Mouse (Mus musculus) embryonic facial prominence, embryonic 14.5 days (tissue): Measurements from ENCODE around the gene Acox3. TPM values are rescaled to one million over a fixed set of nuclear protein-coding genes. Genes with fewer than 3 reads are reported as not detected.

Experiments used
- ATAC-seq: fragments of 200-750 bp; cut with Nextera tagmentation; 2 replicates; pipeline ENCODE4 v1.8.0; 2017; ENCODE audit warnings: low read depth, moderate number of reproducible peaks, moderate TSS enrichment
- DNase-seq: peaks from one replicate; pipeline ENCODE4 v3.0.0-alpha.2; 2015; ENCODE audit warnings: low spot score
- H3K27ac ChIP-seq: fragments of 300-500 bp; sonication (generic); replicated peaks from 2 replicates; pipeline ENCODE4 v1.5.1; 2014; ENCODE audit warnings: low read depth, mild to moderate bottlenecking, low read length, moderate library complexity
- H3K27me3 ChIP-seq: fragments of 300-500 bp; sonication (generic); replicated peaks from 2 replicates; pipeline ENCODE4 v1.6.1; 2014; ENCODE audit warnings: low read length; ENCODE audit not compliant: control insufficient read depth, insufficient read depth
- H3K36me3 ChIP-seq: fragments of 300-500 bp; sonication (generic); 2 replicates; pipeline ENCODE4 v1.6.1; 2014; ENCODE audit warnings: low read length, mixed read lengths; ENCODE audit not compliant: control insufficient read depth, insufficient read depth
- H3K4me1 ChIP-seq: fragments of 300-500 bp; sonication (generic); 2 replicates; pipeline ENCODE4 v1.6.1; 2014; ENCODE audit warnings: antibody characterized with exemption, low read length; ENCODE audit not compliant: control insufficient read depth, insufficient read depth
- H3K4me2 ChIP-seq: fragments of 300-500 bp; sonication (generic); 2 replicates; pipeline ENCODE4 v1.6.1; 2014; ENCODE audit warnings: low read depth, mild to moderate bottlenecking, low read length, moderate library complexity, mixed read lengths
- H3K4me3 ChIP-seq: fragments of 300-500 bp; sonication (generic); 2 replicates; pipeline ENCODE4 v1.5.1; 2014; ENCODE audit warnings: low read depth, mild to moderate bottlenecking, low read length
- H3K9ac ChIP-seq: fragments of 300-500 bp; sonication (generic); 2 replicates; pipeline ENCODE4 v1.6.1; 2014; ENCODE audit warnings: low read depth, mild to moderate bottlenecking, low read length, moderate library complexity, mixed read lengths
- H3K9me3 ChIP-seq: fragments of 300-500 bp; sonication (generic); 2 replicates; pipeline ENCODE4 v1.6.1; 2016; ENCODE audit warnings: low read length; ENCODE audit not compliant: control insufficient read depth
- WGBS: fragments of 180-500 bp; shearing (Covaris S2); extraction: QIAGEN DNeasy Blood & Tissue Kit; methylation state at CpG from one replicate; pipeline ENCODE4 v1.1.7; 2014; 5-methylcytosine and 5-hydroxymethylcytosine counted together
- polyA plus RNA-seq: library from polyadenylated mRNA; unstranded; fragments of >200 nt; fragmentation: Nextera tagmentation; extraction: Ambion mirVana; gene quantifications from 2 replicates; pipeline ENCODE4 v1.2.1, GENCODE M21; 2014

Acox3 gene
- polyA plus RNA-seq, 1 experiment from 2014 or later, result 11.8 TPM

DNA sequence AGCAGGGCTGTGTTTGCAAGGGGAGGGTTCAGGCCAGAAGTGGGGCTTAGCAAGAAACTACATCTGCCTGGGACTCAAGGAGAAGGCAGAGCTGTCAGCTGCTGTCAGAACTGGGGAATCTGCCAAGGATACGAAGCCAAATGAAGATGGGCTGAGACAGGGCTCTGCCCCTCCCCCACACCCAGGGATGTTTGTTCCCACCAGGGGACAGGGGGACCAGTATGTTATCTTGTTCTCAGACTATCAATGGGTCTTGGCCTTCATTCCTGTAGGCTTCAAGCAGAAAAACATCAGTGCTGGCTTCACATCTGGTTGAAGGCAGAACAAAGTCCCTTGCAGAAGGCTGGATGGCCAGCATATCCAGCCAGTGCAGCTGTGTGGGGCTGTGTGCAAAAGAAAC is 45.8 kb downstream of the Acox3 start:
- Histone ChIP-seq H3K27me3 (no peaks in the 10 kb centered on the region), H3K9me3 (no peaks in the 10 kb centered on the region), H3K4me2 (no peak overlapping the region), H3K27ac (no peak overlapping the region), H3K4me1 (peaks cover 16% of the 10 kb centered on the region; the same call in 1 of the 2 replicates), H3K36me3 (no peaks in the 10 kb centered on the region), H3K9ac (no peak overlapping the region), H3K4me3 (no peak overlapping the region)
- no peak for ATAC-seq
- 36% methylated on average over 1 of the region's 1 CpGs for WGBS
- peak; percentile 73 for DNase-seq

- H3K36me3 ChIP-seq, result no peaks in the 10 kb centered on the region
- DNase-seq (no peak), ATAC-seq (no peak)
- no peak overlapping the region for H3K4me3 ChIP-seq
- H3K4me2 ChIP-seq, result no peak overlapping the region
- H3K9ac ChIP-seq, result no peak overlapping the region
- no peaks in the 10 kb centered on the region for H3K27me3 ChIP-seq
- peaks cover 10% of the 10 kb centered on the region; the same call in 1 of the 2 replicates for H3K4me1 ChIP-seq
- no peaks in the 10 kb centered on the region for H3K9me3 ChIP-seq
- H3K27ac ChIP-seq, result no peak overlapping the region
Measured at GRCm38 (mm10) chr5:35629333-35629732, 46.5 kb downstream of the Acox3 start.

GRCm38 (mm10) chr5:35630706-35631105 is 47.9 kb downstream of the Acox3 start:
- Histone ChIP-seq H3K4me2 (no peak overlapping the region), H3K4me1 (0 out of 2 replicates have a peak, but pooled peaks cover 3% of the 10 kb centered on the region), H3K27me3 (no peaks in the 10 kb centered on the region), H3K9ac (no peak overlapping the region), H3K27ac (no peak overlapping the region), H3K9me3 (no peaks in the 10 kb centered on the region), H3K36me3 (no peaks in the 10 kb centered on the region), H3K4me3 (no peak overlapping the region)
- WGBS, result 85% methylated on average over 1 of the region's 1 CpGs
- DNase-seq (no peak), ATAC-seq (no peak)

DNA sequence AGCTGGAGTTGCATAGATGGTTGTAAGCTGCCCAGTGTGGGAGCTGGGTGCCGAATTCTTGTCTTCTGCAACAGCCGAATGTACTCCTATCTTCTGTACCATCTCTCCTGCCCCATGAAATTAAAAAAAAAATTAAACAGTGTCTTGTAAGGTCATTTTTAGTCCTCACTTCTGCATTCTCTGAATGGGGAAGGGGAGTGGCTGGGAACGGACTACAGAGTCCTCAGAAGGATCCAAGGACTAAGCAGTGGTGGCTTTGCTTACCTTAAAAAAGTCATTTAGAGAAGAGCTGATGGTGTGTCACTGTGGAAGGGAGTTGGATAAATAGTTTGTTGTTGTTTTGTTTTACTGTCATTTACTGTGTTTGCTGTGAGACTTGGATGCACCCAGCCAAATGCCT is 48.4 kb downstream of the Acox3 start:
- Histone ChIP-seq H3K9me3 (no peaks in the 10 kb centered on the region), H3K4me3 (no peak overlapping the region), H3K9ac (no peak overlapping the region), H3K4me2 (no peak overlapping the region), H3K4me1 (0 out of 2 replicates have a peak, but pooled peaks cover 3% of the 10 kb centered on the region), H3K36me3 (no peaks in the 10 kb centered on the region), H3K27ac (no peak overlapping the region), H3K27me3 (no peaks in the 10 kb centered on the region)
- WGBS, result 84% methylated on average over 3 of the region's 3 CpGs
- ATAC-seq, result no peak
- DNase-seq, result no peak

DNA sequence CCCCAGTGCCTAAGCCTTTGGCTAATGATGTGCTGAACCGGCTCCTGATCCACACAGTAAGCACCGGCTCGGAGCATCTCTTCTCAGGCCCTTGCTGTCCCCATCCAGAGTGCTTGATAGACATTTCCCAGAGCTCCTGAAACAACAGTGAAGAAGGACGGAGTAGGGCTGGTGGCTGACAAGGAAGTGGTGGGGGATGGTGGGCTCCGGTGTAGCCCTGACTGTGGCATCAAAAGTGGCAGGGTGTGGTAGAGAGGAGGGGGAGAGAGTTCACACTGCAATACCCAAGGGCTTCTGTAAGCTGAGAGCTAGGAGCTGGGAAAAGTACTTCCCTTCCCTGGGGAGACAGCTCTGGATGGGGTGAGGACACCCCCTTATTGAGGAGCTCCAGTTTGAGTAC is 48.9 kb downstream of the Acox3 start:
- 0 out of 2 replicates have a peak, but pooled peaks cover 3% of the 10 kb centered on the region for H3K4me1 ChIP-seq
- no peaks in the 10 kb centered on the region for H3K27me3 ChIP-seq
- H3K36me3 ChIP-seq, result no peaks in the 10 kb centered on the region
- DNase-seq (no peak), ATAC-seq (no peak)
- WGBS, result 69% methylated on average over 5 of the region's 5 CpGs
- H3K27ac ChIP-seq, result no peak overlapping the region
- H3K9me3 ChIP-seq, result no peaks in the 10 kb centered on the region
- no peak overlapping the region for H3K4me2 ChIP-seq
- H3K9ac ChIP-seq, result no peak overlapping the region
- no peak overlapping the region for H3K4me3 ChIP-seq

DNA sequence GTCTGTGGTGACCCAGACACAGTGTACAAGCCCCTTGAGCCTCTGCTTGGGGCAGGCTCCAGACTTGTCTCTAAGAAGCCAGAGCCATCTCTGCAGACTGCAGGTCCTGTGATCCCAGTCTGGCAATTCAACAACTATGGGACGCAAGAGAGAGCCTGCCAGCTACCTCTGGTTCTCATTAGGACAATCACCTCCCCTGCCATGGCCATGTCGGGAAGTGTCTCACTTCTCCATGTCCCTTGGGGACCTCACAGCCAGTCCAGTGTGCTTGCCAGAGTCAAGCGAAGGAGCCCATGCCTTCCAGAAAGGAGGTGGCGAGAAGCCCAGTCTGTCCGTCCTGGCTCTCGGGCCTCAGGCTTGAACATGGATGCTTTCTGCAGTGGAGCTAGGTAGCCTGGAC is 50.0 kb downstream of the Acox3 start:
- no peaks in the 10 kb centered on the region for H3K36me3 ChIP-seq
- H3K9ac ChIP-seq, result no peak overlapping the region
- no peak for DNase-seq
- WGBS, result 59% methylated on average over 6 of the region's 6 CpGs
- no peaks in the 10 kb centered on the region for H3K9me3 ChIP-seq
- no peaks in the 10 kb centered on the region for H3K27me3 ChIP-seq
- no peak for ATAC-seq
- H3K4me1 ChIP-seq, result 0 out of 2 replicates have a peak, but pooled peaks cover 3% of the 10 kb centered on the region
- H3K27ac ChIP-seq, result no peak overlapping the region
- H3K4me3 ChIP-seq, result no peak overlapping the region
- no peak overlapping the region for H3K4me2 ChIP-seq

- no peaks in the 10 kb centered on the region for H3K4me1 ChIP-seq
- H3K4me2 ChIP-seq, result no peak overlapping the region
- H3K27ac ChIP-seq, result no peak overlapping the region
- H3K9ac ChIP-seq, result no peak overlapping the region
- no peaks in the 10 kb centered on the region for H3K36me3 ChIP-seq
- no peak for DNase-seq
- no peak overlapping the region for H3K4me3 ChIP-seq
- no peaks in the 10 kb centered on the region for H3K27me3 ChIP-seq
- WGBS, result 83% methylated on average over 2 of the region's 2 CpGs
- H3K9me3 ChIP-seq, result no peaks in the 10 kb centered on the region
- no peak for ATAC-seq
Measured at GRCm38 (mm10) chr5:35636016-35636415, 53.2 kb downstream of the Acox3 start.

DNA sequence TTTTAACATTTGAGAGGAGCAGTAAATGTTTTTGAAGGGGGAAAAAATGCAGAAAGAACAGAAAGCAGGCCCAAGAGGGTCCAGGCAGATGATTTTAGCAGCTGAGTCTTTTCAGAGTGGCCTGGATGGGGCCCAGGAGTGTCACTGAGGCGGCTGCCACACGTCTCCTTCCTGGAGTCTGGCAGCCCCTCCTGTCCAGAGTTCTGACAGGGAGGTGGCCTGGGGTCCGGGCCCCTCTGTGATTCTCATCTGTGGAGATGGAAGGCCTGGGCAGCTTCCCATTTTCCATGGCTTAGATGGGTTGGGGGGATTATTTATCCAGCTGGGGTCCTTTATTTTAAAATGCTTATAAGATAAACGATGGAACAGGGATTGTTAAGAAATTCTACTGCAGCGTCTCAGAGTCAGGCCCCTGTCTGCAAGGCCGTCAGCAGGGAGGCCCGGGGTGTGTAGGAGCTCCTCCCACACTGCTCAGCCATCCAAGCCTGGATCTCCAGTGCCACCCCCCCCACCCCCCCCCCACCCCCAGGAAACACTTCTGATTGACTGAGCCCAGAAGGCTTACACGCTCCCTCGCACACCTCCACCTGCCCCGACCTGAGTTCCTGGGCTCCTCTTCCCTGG is 59.2 kb downstream of the Acox3 start:
- peak; percentile 67; the same call in 1 of the 2 replicates for ATAC-seq
- no peaks in the 10 kb centered on the region for H3K9me3 ChIP-seq
- DNase-seq, result peak; percentile 52
- no peaks in the 10 kb centered on the region for H3K36me3 ChIP-seq
- H3K9ac ChIP-seq, result no peak overlapping the region
- H3K27ac ChIP-seq, result no peak overlapping the region
- H3K4me2 ChIP-seq, result no peak overlapping the region
- no peak overlapping the region for H3K4me3 ChIP-seq
- H3K27me3 ChIP-seq, result no peaks in the 10 kb centered on the region
- 44% methylated on average over 10 of the region's 10 CpGs for WGBS
- H3K4me1 ChIP-seq, result no peaks in the 10 kb centered on the region

- ATAC-seq (no peak), DNase-seq (peak; percentile 45)
- no peak overlapping the region for H3K4me2 ChIP-seq
- no peak overlapping the region for H3K4me3 ChIP-seq
- 76% methylated on average over 9 of the region's 9 CpGs for WGBS
- no peak overlapping the region for H3K27ac ChIP-seq
- H3K9ac ChIP-seq, result no peak overlapping the region
- H3K9me3 ChIP-seq, result no peaks in the 10 kb centered on the region
- no peaks in the 10 kb centered on the region for H3K36me3 ChIP-seq
- no peaks in the 10 kb centered on the region for H3K27me3 ChIP-seq
- H3K4me1 ChIP-seq, result no peaks in the 10 kb centered on the region
Measured at GRCm38 (mm10) chr5:35643401-35644048, 60.7 kb downstream of the Acox3 start.
